In the genomic region with DNA sequence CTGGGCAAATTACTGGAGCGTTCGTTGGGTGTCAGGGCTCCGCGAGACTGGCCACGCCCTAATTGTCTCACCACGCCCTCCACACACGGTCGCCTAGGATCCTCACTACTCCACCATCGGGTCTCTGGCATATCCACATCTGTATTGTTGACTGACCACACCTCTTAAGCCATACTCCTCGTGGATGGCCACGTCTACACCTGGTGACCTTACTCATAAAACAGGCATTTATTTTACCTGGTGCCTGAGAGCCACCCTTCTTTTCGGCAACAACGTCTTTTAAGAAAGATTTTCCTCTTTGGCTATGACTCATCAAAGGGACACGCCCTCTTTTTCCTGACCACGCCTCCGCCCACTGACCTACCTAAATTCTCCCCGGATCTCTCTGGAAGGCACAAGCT, we compare ENCODE assay signal across 8 mouse cellular contexts. TPM values are rescaled to one million over a fixed set of nuclear protein-coding genes. Genes with fewer than 3 reads are reported as not detected.
DNase-seq lines count a peak whose midpoint lies in the region; ATAC-seq and TF ChIP-seq lines count a peak whose summit lies in the region.

Dkkl1 (minus strand) TSS at position 297 of the 401 bp plus-strand sequence.

- no peak within 1 kb of the TSS for H3K4me3 ChIP-seq in lung, embryonic 14.5 days (ENCODE audit: low read depth, low read length)
- peak within 1 kb of the TSS; percentile 15 for H3K4me3 ChIP-seq in hindbrain, postnatal 0 days (ENCODE audit: low read length)
- H3K4me3 ChIP-seq in cerebellum, adult 2 months (replicated peaks; ENCODE audit: insufficient read depth, low read depth, low read length) = no peak within 1 kb of the TSS

- no peak within 1 kb of the TSS for H3K27ac ChIP-seq in lung, embryonic 14.5 days (ENCODE audit: low read depth)
- no peak within 1 kb of the TSS for H3K27ac ChIP-seq in hindbrain, postnatal 0 days
- no peak within 1 kb of the TSS for H3K27ac ChIP-seq in cerebellum, adult 2 months (ENCODE audit: insufficient read depth, low read length)

- no peaks in the 10 kb centered on the region for H3K36me3 ChIP-seq in lung, embryonic 14.5 days (ENCODE audit: insufficient read depth)
- no peaks in the 10 kb centered on the region for H3K36me3 ChIP-seq in hindbrain, postnatal 0 days (ENCODE audit: insufficient read depth, low read length)

- ATAC-seq in lung, embryonic 14.5 days (ENCODE audit: insufficient read depth) = no peak
- ATAC-seq in hindbrain, postnatal 0 days = no peak
- ATAC-seq in megakaryocyte-erythroid progenitor cell, adult 5-6 weeks (replicated peaks; ENCODE audit: low FRiP score, low TSS enrichment, poor library complexity, severe bottlenecking) = peak; percentile 78

- TF ChIP-seq POLR2A in cerebellum, adult 2 months (IDR thresholded peaks at IDR 0.05; ENCODE audit: borderline replicate concordance, insufficient read depth, low read length) = no peak

- no peak for TF ChIP-seq CTCF in lung, embryonic 14.5 days (IDR thresholded peaks at IDR 0.05; ENCODE audit: low read depth)
- no peak for TF ChIP-seq CTCF in hindbrain, postnatal 0 days (IDR thresholded peaks at IDR 0.05; ENCODE audit: low read depth)
- TF ChIP-seq CTCF in cerebellum, adult 2 months (IDR thresholded peaks at IDR 0.05; ENCODE audit: borderline replicate concordance, insufficient read depth, low read depth, low read length) = no peak

- H3K27me3 ChIP-seq in lung, embryonic 14.5 days (ENCODE audit: insufficient read depth, low read length) = peaks cover 18% of the 10 kb centered on the region; the same call in 1 of the 2 replicates
- 0 out of 2 replicates have a peak, but pooled peaks cover 5% of the 10 kb centered on the region for H3K27me3 ChIP-seq in hindbrain, postnatal 0 days (ENCODE audit: insufficient read depth, low read length)
- H3K27me3 ChIP-seq in cerebellum, adult 2 months (ENCODE audit: control insufficient read depth, insufficient read depth, low read length) = peaks cover 2% of the 10 kb centered on the region; the same call in 1 of the 2 replicates

- no peaks in the 10 kb centered on the region for H3K9me3 ChIP-seq in lung, embryonic 14.5 days (ENCODE audit: low read depth, low read length)
- no peaks in the 10 kb centered on the region for H3K9me3 ChIP-seq in hindbrain, postnatal 0 days (ENCODE audit: low read length)

- H3K4me2 ChIP-seq in lung, embryonic 14.5 days = peak within 1 kb of the TSS; percentile 40
- peak within 1 kb of the TSS; percentile 35; the same call in 1 of the 2 replicates for H3K4me2 ChIP-seq in hindbrain, postnatal 0 days (ENCODE audit: low read depth, low read length)

- 4% methylated on average over 17 of the region's 17 CpGs for WGBS in lung, embryonic 14.5 days
- WGBS in hindbrain, postnatal 0 days = 9% methylated on average over 17 of the region's 17 CpGs
- 11% methylated on average over 17 of the region's 17 CpGs for WGBS in cerebellum, adult 2 months

- H3K9ac ChIP-seq in lung, embryonic 14.5 days = no peak within 1 kb of the TSS
- 0 out of 2 replicates have a peak within 1 kb of the TSS, but pooled peaks have one; percentile 9 for H3K9ac ChIP-seq in hindbrain, postnatal 0 days (replicated peaks; ENCODE audit: low read length)

- 0 out of 2 replicates have a peak, but pooled peaks cover 3% of the 10 kb centered on the region for H3K4me1 ChIP-seq in lung, embryonic 14.5 days (ENCODE audit: insufficient read depth)
- H3K4me1 ChIP-seq in hindbrain, postnatal 0 days (ENCODE audit: insufficient read depth, low read length) = peaks cover 10% of the 10 kb centered on the region; the same call in 1 of the 2 replicates
- H3K4me1 ChIP-seq in cerebellum, adult 2 months (ENCODE audit: control insufficient read depth, insufficient read depth, low read length) = no peaks in the 10 kb centered on the region; the same call in 1 of the 2 replicates

- DNase-seq in lung, embryonic 14.5 days = peak; percentile 41
- DNase-seq in lung, postnatal 14 days = no peak
- peak; percentile 52 for DNase-seq in c-Kit-negative CD71-positive TER-119-positive erythroid progenitor cells, embryonic 14.5 days (ENCODE audit: low read depth, low spot score)
- no peak for DNase-seq in hindbrain, postnatal 0 days (ENCODE audit: low spot score)
- no peak for DNase-seq in cerebellum, adult 2 months
- DNase-seq in urinary bladder, postnatal 25 days (ENCODE audit: low spot score) = no peak
- DNase-seq in ovary, adult 18-20 months (ENCODE audit: low spot score) = no peak

RNA-seq across cellular contexts. Expression of gene Dkkl1, which starts in this region (rescaled TPM):
- 0.45 TPM in 1 of 2 replicates, not detected in the other for polyA plus RNA-seq in lung, embryonic 14.5 days (2014; fragmentation: Nextera tagmentation; extraction: Ambion mirVana)
- 15.7 and 18.3 TPM in 2 replicates for total RNA-seq in hindbrain, postnatal 0 days (2014; rRNA removed)
- polyA plus RNA-seq in hindbrain, postnatal 0 days (2015; fragmentation: Nextera tagmentation; extraction: Ambion mirVana) = 24.0 and 25.4 TPM in 2 replicates
- 32.2 and 40.5 TPM in 2 replicates for total RNA-seq in megakaryocyte-erythroid progenitor cell, adult 5-6 weeks (2014; fragmentation: Nextera tagmentation)
- total RNA-seq in megakaryocyte-erythroid progenitor cell, adult 5-6 weeks (2017) = 16.4 and 32.1 TPM in 2 replicates
- polyA plus RNA-seq in cerebellum, adult 2 months (2012; rRNA removed) = 0.36 and 0.51 TPM in 2 replicates

Comparison
In these comparisons a context has a peak if more than half of its experiments do, and no peak if none do; other contexts are left out.
1. RNA of gene Dkkl1 (polyA plus RNA-seq): 24.0 to 25.4 TPM in hindbrain, postnatal 0 days; 0.36 to 0.51 TPM in cerebellum, adult 2 months and 0.45 TPM in lung, embryonic 14.5 days; every median in the first group is over 10 times any median in the second.
2. Peak in DNase-seq and H3K4me2 ChIP-seq in lung, embryonic 14.5 days; RNA of the gene not detected or under 1 TPM.